In the genomic region with DNA sequence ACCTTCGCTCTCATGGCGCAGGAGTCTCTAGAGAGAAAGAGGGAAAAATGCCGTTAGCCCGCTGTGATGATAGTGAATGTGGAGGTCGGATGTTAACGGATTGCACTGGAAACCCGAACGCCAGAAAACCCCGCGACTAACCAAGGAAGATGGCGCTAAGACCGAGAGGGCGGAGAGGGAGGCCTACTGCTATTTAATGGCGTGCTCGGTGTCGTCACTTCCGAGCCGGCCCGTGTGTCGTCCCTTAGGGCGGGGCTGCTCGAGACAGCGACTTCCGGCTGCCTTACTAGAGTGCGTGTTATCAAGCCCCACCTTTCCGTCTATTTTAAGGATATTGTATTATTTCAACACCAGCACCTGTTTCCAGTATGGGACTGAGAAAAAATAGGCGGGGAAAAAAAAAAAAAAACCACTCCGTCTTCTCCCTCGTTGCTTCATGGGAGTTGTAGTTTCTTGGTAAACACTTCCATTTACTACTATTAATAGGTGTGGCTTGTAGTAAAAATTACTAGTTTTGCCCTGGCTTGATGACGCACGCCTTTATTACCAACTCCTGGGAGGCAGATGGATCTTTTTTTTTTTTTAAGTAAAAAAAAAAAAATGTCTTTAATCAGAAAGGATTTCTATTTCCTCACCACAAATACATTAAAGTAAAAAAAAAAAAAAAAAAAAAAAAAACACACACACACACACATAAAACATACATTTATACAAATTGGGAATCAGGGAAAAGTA, we compare ENCODE assay signal across 8 mouse cellular contexts. TPM values are rescaled to one million over a fixed set of nuclear protein-coding genes. Genes with fewer than 3 reads are reported as not detected.
DNase-seq lines count a peak whose midpoint lies in the region; ATAC-seq lines count a peak whose summit lies in the region.

A gene (minus strand): TSS at position 359 of the 735 bp plus-strand sequence.

- WGBS in hindbrain, embryonic 15.5 days: under 1% methylated on average over 31 of the region's 31 CpGs
- WGBS in macrophage (ENCODE audit: missing documents): 0% methylated on average over 29 of the region's 31 CpGs

- peak within 1 kb of the TSS; percentile 65 for H3K9ac ChIP-seq in hindbrain, embryonic 15.5 days

- H3K27me3 ChIP-seq in hindbrain, embryonic 15.5 days: no peaks in the 10 kb centered on the region

- DNase-seq in T-cell, adult 2 months (ENCODE audit: low spot score): peak; percentile 96
- peak; percentile 88 to 90 for DNase-seq in cerebellum, postnatal 36 days
- peak; percentile 88 to 93 for DNase-seq in frontal cortex, postnatal 36 days (ENCODE audit: low spot score in 2 of 2)
- DNase-seq in left cerebral cortex, adult 18-20 months (ENCODE audit: low spot score in 2 of 2): peak; percentile 84 to 90
- DNase-seq in right cerebral cortex, adult 18-20 months: peak; percentile 94
- peak; percentile 62 for DNase-seq in urinary bladder, postnatal 10 days (ENCODE audit: low spot score)

- peaks cover 28% of the 10 kb centered on the region for H3K79me2 ChIP-seq in macrophage (ENCODE audit: inconsistent target)

- H3K4me1 ChIP-seq in hindbrain, embryonic 15.5 days (replicated peaks): peaks cover 17% of the 10 kb centered on the region

- peak within 1 kb of the TSS; percentile 64 for H3K4me3 ChIP-seq in hindbrain, embryonic 15.5 days
- peak within 1 kb of the TSS; percentile 87 for H3K4me3 ChIP-seq in macrophage (ENCODE audit: inconsistent target)

- peak; percentile 91 for ATAC-seq in hindbrain, embryonic 15.5 days (ENCODE audit: low FRiP score, low read depth)

- no peaks in the 10 kb centered on the region for H3K9me3 ChIP-seq in hindbrain, embryonic 15.5 days

- H3K4me2 ChIP-seq in hindbrain, embryonic 15.5 days: peak within 1 kb of the TSS; percentile 89

- peaks cover 14% of the 10 kb centered on the region for H3K36me3 ChIP-seq in hindbrain, embryonic 15.5 days
- peaks cover 10% of the 10 kb centered on the region; the same call in 1 of the 2 replicates for H3K36me3 ChIP-seq in macrophage (ENCODE audit: inconsistent target)

- peak within 1 kb of the TSS; percentile 97 for H3K27ac ChIP-seq in hindbrain, embryonic 15.5 days (replicated peaks)
- H3K27ac ChIP-seq in macrophage: peak within 1 kb of the TSS; percentile 82

RNA-seq across cellular contexts. Expression of the gene that starts here (rescaled TPM):
- 2,263 and 2,497 TPM in 2 replicates for polyA plus RNA-seq in hindbrain, embryonic 15.5 days (2015; fragmentation: Nextera tagmentation; extraction: Ambion mirVana)
- total RNA-seq in left cerebral cortex, adult 18-20 months (2021): 1,000 to 10,000 TPM; 1,493 to 1,582 TPM
- total RNA-seq in macrophage (2018; cell fraction: chromatin; rRNA removed): 100 to 1,000 TPM in 19 of 26 experiments, 10 to 100 TPM in 7; 49.0 to 397 (median 132) TPM
- total RNA-seq in macrophage (2018; cell fraction: cytosol; rRNA removed): 1,000 to 10,000 TPM; 2,339 to 5,146 (median 3,315) TPM
- 100 to 1,000 TPM; 236 to 704 (median 486) TPM for total RNA-seq in macrophage (2018; cell fraction: nucleus; rRNA removed)
- 1,107 to 2,183 TPM (median 2,047 TPM) in 3 replicates for polyA plus RNA-seq in macrophage (2018)

Comparison
In these comparisons a context has a peak if more than half of its experiments do, and no peak if none do; other contexts are left out.
1. Peak in every context shown above with its lines: DNase-seq, ATAC-seq, H3K4me3 ChIP-seq and H3K27ac ChIP-seq.